Mouse (Mus musculus) left cerebral cortex, adult 8-10 months (tissue): Measurements from ENCODE around the gene Dnajc6. TPM values are rescaled to one million over a fixed set of nuclear protein-coding genes. Genes with fewer than 3 reads are reported as not detected.

Source experiments
- DNase-seq, 2 experiments: peaks; one replicate each; pipeline ENCODE4 v3.0.0; 2022; ENCODE audit warnings: low spot score in 2 of 2
- total RNA-seq, 4 experiments: library from RNA; stranded (reverse); gene quantifications; 2 replicates each; pipeline ENCODE4 v1.2.4; 2022

The Dnajc6 gene
- total RNA-seq, 4 experiments from 2014 or later: 274 to 346 (median 317) TPM

GRCm38 (mm10) chr4:101564746-101565417 lies 68.4 kb downstream of the Dnajc6 start:
- no peak for DNase-seq

DNA sequence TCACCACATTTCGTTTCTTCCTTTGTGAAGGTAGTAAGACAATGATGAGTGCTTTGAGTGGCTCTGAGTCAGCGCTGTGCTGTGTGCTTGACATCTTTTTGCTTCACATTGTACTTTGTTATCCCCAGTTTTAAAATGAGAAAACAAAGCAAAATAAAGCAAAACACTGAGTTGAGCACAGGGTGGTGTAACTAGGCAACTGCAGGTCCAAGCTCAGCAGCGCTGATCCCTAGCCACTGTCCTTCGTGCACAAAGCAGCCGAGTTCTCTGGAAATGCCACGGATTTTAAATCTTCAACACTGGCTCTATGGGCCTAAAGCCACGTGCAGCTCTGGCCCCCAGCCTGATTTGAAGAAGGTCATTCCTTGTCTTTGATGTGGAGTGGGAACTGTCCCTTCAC lies 72.6 kb downstream of the Dnajc6 start:
- no peak for DNase-seq

DNA sequence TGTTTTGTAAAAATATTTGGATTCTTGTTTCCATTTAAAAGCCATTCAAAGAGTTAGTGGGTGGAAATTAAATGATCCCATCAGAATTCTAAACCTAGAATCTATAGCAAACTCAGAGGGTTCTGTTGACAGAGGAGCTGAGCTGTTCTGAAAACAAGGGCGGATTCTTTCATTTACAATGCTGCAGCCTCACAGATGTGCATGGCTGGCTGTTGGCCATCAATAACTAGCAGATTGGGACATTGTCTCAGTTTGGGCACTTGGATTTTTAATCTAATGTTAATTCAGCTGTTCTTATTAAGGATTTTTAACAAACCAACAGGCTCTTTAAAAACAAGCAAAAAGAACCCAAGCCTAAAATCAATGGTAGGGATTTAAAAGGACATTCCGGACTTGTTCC lies 75.7 kb downstream of the Dnajc6 start:
- no peak for DNase-seq

DNA sequence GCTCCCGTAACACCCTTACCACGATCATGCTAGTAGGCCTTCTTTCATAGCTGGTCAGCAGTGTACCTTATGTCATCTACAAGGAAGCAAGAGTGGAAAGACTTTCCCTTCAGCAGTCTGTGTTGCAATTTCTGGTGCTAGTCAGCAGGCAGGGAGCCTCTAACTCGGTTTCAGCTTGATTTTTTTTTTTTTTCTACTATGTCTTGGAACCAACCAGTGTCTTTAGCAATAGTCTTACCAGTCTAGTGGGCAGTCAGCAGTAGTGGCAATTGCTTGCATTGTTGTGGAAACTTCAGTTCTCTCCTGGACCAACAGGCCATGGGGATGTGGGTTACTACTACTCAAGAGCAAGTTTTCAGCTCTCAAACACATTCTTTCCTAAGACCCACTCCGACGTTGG lies 78.9 kb downstream of the Dnajc6 start:
- DNase-seq: no peak

DNA sequence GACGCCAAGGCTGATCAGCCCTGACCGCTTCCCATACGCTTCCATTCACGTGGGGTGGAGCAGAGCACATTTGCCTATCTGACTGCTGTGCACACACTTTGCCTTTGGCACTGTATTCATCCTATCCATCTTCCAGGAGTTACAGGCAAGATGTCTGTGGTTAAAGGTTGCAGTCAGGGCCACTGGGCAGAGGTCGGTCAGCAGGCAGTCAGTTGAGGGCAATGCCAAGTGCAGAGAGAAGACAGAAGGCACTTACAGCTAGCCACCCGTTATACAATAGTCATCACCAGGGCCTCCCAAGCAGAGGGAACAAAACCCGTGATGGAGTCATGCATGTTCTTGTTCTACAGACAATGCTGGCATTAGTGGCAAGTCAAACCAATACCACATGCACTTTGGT lies 82.3 kb downstream of the Dnajc6 start:
- no peak for DNase-seq

- no peak for DNase-seq
Measured at GRCm38 (mm10) chr4:101579517-101579916, 83.1 kb downstream of the Dnajc6 start.

GRCm38 (mm10) chr4:101581156-101581555 lies 84.7 kb downstream of the Dnajc6 start:
- no peak for DNase-seq

GRCm38 (mm10) chr4:101582882-101583281 lies 86.4 kb downstream of the Dnajc6 start:
- no peak for DNase-seq

DNA sequence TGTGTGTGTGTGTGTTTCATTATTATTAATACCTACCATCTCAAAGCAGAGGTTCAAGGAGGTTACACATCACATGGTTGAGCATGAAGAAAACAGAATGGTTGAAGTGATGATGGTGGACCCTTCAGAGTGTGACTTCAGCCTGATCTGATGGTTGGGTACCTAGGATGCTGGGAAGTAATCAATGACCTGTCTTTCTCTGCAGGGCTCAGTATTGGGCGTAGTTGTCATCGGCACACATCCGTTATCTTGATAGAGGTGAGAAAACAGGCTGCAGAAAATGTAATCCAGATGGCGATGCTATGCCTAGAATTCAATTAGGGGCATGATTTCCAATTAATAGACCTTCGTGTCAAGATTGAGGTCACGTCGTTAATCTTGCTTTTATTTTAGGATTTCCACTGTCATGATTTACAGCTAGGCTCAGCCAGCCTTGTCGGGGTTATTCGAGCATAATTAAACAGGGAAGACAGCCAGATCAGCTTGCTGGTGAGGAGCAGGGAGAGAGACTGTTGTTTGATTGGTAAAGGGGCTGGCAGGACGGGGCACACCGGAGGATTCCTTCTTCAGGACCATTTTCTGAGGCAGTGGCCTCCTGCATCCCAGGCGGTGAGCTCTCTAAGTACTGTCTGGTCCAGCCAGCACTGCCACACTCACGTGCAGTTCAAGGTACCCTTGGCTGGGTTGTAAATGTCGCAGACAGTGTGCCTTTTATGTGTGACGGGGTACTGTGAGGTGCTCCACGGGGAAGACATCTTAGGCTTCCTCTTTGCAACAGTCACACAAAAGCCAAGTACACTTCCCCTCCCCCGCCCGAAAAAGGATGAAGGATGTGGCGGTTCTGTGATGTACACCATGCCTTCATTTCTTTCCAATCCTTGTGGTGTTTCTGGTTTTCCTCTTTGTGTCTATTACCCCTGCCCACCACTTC lies 88.3 kb downstream of the Dnajc6 start:
- DNase-seq: no peak

DNA sequence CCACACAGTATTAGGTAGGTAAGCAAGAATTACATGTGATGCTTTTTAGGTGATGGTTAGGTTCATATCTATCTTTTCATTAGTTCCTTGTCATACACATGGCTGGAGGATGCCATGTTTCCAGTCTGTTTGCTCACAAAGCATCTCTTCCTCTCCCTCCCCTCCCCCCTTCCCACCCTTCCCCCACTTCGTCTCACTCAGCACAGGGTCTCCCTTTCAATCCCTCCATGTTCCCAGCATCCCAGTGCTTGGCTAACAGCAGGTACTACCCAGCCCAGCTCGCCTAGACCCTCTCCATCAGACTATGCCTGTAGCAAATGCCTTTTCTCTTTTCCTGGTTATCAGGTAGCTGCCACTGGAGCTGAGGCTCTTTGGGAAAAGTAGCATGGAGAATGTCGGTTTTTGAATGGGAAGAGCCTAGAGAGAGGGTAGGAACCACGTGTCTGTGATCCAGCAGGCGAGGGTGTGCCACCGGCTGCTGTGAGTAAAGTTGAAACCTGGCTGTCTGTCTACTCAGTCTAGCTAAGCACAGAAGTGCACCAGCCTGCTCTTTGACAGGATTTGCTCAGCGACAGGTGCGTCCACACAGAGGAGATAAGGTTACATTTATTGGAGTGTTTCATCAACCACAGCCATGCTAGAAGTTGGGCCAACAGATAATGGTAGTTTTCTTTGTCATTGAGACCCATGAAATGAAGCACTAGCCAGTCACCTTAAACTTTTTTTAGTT lies 89.2 kb downstream of the Dnajc6 start:
- DNase-seq: no peak

DNA sequence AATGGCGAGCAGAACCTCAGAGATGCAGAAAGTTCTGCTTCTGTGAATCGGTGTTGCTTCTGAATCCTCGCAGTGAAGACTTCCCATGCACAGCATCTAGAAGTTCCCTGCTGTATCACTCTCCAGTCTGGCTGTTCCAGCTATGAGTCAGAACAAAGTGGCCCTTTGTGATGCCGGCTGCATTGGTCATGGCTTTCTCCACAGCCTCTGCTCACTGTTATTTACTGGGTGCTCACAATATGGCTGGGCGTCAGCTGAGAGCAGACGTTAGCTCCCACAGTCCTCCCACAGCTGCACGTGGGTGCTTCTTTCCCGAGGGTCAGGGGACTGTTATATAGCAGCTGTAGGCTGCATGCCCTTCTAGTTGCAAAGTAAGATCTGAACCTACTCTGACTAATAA lies 92.5 kb downstream of the Dnajc6 start:
- peak; percentile 29 to 66 for DNase-seq

DNA sequence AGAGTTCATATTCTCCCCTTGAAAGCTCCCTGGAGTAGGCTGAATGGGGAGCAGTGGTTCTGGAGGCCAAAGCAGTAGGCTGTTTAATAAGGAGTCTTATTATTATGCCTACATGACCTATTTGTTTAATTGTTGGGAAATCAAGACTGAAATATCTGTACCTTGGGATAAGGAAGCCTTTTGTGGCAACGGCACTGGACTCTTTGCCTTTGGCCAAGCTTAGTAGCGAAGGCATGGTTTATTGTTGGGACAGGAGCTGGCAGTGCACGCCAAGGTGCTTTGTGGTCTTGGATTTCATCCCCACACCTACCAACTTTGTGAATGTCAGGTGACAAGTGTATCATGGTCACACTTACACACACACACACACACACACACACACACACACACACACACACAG lies 93.3 kb downstream of the Dnajc6 start:
- no peak for DNase-seq

DNA sequence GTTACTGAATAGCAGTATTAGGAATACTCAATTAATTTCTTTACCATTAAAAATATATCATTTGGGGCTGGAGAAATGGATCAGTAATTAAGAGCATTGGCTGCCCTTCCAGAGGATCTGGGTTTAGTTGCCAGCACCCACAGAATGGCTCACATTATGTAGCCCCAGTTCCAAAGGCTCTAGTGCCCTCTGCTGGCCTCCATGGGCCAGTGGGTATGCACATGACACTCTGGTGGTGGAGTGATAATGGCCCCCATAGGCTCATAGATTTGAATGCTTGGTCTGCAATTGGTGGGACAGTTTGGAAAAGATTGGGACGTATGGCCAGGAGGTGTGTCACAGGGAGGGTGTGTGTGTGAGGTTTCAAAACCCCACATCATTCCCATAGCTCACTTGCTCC lies 95.0 kb downstream of the Dnajc6 start:
- DNase-seq: no peak

GRCm38 (mm10) chr4:101592466-101592865 lies 96.0 kb downstream of the Dnajc6 start:
- DNase-seq: no peak

GRCm38 (mm10) chr4:101601758-101602157 lies 105.3 kb downstream of the Dnajc6 start:
- DNase-seq: no peak

DNA sequence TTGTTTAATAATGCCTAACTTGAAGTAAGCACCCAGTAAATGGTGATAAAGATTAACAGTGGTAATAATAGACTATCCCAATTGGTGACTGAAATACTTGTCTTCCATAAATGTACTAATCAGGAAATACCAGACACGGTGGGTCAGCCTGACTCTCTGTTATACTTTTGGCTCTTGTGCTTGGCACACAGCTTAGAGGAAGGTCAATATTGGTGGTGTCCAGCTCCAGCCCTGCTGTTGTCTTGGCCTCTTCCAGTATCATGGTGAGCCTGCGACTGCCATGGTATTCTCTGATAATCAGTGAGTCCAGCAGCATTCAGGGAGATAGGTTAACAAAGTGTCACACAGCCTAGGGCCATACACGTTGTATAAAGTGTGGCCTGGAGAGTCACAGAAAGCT lies 107.2 kb downstream of the Dnajc6 start:
- DNase-seq: no peak

DNA sequence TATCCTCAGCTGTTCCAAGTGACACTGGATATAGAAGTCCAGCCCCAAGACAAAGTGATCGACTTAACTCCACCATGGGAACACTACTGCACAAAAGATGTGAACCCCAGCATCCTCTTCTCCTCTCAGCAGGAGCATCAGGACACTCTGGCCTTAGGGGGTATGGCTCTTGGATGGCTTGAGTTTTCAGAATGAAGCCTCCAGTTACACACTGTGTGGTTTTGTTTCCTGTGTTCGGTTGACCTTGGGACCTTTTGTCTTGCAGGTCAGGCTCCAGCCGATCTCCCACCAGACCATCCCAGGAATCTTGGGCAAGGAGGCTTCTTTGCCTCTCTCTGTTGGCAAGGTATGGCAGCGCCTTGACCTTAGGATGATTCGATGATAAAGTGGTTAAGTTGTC lies 120.1 kb downstream of the Dnajc6 start:
- DNase-seq: no peak

- DNase-seq: no peak
Measured at GRCm38 (mm10) chr4:101617742-101618141, 121.3 kb downstream of the Dnajc6 start.

DNA sequence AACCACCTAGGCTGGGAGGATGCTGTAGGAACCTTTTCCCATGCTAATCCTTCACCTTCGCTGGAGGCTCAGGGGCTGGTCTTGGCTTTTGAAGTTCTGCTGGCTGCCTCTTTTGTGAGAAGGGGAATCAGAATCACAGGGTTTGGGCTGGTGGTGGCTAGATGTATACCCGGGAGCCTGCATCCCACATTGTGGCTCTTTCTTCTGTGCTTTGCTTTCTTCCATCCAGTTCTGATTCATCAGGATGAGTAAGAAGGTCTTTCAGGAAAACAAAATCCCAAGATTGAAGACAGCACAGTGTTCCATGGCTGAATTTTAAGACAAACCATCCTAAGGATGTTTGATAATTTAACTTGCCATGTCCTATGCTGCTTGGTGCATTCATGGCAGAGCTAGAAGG lies 123.8 kb downstream of the Dnajc6 start:
- DNase-seq: no peak

DNA sequence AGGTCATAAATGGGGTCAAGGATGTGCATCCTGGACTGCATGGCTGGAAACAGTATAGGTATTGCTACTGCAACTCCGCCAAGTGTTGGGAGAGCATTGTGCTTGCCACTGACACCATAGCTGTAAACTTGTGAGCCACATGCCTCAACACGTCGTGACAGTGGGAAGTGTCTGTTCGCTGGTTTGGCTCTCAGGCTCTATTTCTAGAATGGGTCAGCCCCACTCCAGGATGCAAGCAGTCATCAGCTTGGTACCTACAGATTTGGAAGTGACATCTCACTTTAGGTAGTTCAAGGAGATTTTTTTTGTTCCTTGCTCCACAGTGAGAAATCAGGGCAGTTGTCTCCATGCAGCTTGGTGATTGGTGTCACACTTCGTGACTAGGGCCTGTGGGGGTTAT lies 124.8 kb downstream of the Dnajc6 start:
- DNase-seq: peak in 1 of 2 experiments; percentile 28

GRCm38 (mm10) chr4:101625278-101625677 lies 128.8 kb downstream of the Dnajc6 start:
- no peak for DNase-seq

DNA sequence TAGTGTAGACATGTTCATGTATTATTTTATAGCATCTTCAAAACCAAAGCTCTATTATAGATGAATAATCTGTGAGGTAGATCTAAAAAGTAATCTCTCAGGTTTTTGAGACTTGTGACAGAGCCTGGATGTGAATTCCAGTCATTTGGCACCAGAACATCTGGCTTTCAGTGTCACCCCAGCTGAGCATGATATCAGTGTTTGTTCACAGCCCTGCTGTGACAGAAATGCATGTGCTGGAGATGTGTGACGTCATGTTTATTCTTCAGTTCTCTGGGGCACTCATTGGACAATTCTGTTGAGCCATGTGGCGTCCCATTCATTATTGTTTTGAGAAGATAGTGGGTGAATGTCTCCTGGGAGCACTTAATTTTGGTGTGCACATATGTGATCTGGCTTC lies 139.1 kb downstream of the Dnajc6 start:
- DNase-seq: no peak
